Mouse (Mus musculus) urinary bladder, postnatal 10 days (tissue): ENCODE results near the gene Cpm.

Source experiments
- DNase-seq: peaks from one replicate; pipeline ENCODE4 v3.0.0; 2022; ENCODE audit warnings: low spot score

Gene Cpm

GRCm38 (mm10) chr10:117663865-117664200 is 34.5 kb downstream of the Cpm start:
- DNase-seq, result no peak

DNA sequence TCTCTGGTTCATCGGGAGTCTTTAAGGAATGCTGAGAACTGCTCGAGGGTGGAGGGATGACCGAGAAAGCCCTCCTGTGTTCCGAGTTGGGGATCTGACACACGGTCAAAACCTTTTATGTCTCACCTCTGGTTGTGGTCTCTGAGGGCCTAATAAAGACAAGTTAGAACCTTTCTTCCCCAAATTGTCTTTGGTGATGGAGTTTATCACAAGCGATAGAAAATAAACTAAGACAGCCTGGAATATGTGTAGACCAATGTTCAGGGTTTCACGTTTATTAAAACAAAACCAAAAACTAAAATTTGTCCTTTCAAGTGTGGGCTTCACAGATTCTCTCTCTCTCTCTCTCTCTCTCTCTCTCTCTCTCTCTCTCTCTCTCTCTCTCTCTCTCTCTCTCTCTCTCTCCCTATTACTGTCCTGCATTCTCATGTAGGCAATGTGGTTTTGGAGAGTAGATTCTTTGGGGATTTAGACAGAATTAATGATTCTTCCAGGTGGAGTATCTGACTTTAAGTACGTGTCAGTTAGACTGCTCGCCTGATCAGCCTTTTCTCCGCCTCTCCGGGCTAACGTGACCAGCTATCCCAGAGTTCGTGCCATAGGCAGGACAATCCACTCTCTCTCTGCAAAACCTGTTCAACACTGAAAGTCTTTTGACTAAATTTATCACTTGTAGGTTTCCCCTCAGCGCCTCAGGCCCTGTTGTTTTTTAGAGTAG is 35.1 kb downstream of the Cpm start:
- no peak for DNase-seq

DNA sequence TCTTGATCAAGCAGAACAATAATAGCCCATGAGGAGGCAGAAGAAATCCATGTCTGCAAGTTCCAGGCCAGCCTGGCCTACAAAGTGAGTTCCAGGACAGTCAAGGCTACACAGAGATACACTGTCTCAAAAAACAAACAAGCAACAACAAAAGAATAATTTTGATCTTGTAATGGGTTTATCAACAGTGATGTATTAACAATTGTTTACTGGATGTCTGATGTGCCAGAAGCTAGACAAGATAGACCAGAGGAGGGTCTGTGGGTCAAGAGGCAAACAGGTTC is 35.6 kb downstream of the Cpm start:
- DNase-seq, result no peak

GRCm38 (mm10) chr10:117665376-117666275 is 36.3 kb downstream of the Cpm start:
- no peak for DNase-seq

DNA sequence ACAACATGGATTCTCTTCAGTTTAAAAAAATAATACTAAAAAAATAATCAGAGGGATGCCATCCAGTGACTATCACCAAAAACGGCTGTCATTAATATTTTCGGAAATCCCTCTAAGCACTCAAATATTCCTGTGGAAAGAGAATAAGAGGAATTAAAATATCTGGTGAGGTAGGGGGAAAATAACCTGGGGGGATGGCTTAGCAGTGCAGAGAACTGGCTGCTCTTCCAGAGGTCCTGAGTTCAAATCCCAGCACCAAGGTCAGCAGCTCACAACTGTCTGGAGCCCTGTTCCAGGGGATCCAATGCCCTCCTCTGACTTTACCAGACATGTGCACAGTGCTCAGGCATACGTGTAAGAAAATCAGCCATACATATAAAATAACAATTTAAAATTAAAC is 37.1 kb downstream of the Cpm start:
- no peak for DNase-seq

DNA sequence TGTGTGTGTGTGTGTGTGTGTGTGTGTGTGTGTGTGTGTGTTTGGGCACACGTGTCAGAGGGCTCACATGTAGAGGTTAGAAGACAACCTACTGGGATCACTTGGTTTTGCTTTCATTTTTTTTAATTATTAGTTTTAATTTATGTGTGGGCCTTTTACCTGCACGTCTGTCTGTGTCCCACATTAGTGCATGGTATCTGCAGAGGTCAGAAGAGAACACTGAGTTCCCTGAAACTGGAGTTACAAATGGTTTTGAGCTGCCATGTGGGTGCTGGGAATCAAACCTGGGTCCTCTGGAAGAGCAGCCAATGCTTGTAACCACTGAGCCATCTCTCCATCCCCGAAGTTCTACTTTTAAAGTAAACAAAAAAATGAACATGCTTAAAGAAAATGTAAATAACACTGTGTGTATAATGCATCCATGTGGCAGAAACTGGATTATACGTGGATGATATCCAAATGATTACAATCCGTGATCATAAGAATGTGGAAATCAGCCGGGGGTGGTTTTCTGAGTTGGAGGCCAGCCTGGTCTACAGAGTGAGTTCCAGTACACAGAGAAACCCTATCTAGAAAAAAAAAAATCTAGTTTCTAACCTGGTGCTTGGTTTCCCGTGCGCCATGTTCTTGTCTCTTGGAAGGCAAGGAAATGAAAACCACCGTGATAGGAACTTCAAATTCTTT is 37.8 kb downstream of the Cpm start:
- DNase-seq, result no peak

DNA sequence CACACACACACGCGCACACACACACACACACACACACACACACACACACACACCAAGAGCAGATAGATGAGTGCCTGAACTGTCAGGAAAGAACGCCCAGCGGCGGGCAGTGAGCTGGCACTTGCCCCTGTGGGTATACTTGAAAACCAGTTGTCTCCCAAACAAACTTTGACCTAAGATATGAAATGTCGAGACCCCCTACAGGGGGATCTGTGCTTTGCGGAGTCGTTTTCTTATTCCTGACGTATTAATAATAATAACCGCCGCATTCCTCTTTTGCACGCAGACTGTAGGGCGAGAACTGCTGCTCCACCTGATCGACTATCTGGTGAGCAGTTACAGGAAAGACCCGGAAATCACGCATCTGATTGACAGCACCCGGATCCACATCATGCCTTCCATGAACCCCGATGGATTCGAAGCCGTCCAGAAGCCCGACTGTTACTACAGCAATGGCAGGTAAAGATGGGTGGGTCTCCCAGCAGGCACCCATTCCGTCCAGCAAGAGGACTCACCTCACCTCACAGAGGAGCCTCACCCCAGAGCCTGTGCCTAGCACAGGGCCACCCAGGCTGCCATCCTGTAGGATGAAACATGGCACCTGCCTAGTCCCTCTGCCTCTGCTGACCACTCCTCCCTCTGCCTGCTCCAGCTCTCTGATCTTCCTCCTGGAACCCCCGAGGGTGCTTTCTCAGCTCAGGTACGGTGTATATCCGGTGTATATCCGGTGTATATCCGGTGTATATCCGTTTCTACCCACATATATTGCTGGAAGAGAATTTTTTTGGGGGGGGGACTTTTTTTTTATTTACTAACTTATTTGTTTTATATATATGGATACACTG is 38.6 kb downstream of the Cpm start:
- no peak for DNase-seq

DNA sequence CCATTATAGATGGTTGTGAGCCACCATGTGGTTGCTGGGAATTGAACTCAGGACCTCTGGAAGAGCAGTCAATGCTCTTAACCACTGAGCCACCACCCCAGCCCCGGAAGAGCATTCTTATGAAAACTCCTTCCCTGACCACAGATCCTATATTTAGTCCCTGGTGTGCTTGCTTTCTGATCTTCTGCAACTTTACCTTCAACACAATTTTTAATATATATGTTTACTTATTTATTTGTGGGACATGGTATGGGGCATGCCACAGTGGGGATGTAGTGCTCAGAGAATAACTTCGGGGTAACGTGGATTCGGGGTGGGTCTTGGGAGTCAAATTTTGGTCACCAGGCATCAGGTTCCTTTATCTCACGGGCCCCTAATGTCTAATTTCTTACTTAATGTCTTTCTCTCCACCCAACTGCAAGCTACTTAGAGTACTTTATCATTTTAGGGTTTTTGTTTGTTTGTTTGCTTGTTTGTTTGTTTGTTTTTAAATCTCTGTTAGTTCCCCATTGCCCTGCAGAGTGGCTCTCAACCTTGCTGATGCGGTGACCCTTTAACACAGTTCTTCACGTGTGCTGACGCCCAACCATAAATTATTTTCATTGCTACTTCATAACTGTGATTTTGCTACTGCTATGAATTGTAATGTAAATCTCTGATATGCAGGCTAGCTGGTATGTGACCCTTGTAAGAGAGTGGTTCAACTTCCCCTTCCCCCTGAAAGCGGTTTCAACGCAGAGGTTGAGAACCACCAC is 39.4 kb downstream of the Cpm start:
- no peak for DNase-seq

- DNase-seq, result no peak
Measured at GRCm38 (mm10) chr10:117669449-117670090, 40.3 kb downstream of the Cpm start.

DNA sequence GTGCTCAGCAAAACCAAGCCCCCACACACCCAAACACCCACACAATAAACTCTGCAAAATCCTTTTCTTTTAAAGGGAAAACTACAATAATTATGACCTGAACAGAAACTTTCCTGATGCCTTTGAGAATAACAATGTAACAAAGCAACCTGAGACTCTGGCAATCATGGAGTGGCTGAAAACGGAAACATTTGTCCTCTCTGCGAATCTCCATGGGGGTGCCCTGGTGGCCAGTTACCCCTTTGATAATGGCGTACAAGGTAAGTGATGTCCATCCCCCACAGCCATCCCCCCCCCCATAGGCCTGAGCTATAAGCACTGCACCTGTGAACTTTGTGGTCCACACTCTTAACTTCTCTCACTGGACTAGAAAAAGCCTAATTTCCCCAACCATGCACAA is 40.8 kb downstream of the Cpm start:
- DNase-seq, result no peak

- no peak for DNase-seq
Measured at GRCm38 (mm10) chr10:117670791-117671190, 41.5 kb downstream of the Cpm start.

DNA sequence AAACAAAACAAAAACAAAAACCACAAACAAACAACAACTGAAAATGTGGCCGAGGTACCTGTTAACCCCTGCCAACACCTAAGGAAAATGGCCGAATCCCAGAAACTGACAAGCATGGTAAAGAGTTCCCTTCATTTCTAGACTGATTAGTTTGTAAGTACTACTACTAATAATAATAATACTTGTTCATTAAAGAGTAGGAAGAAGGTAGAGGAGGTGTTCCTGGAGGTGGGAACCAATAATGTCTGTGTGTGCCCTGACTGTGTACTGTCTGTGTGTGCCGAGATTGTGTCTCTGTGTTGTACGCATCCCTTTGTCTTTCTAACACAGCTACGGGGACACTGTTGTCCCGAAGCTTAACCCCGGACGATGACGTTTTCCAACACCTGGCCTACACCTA is 42.0 kb downstream of the Cpm start:
- no peak for DNase-seq

DNA sequence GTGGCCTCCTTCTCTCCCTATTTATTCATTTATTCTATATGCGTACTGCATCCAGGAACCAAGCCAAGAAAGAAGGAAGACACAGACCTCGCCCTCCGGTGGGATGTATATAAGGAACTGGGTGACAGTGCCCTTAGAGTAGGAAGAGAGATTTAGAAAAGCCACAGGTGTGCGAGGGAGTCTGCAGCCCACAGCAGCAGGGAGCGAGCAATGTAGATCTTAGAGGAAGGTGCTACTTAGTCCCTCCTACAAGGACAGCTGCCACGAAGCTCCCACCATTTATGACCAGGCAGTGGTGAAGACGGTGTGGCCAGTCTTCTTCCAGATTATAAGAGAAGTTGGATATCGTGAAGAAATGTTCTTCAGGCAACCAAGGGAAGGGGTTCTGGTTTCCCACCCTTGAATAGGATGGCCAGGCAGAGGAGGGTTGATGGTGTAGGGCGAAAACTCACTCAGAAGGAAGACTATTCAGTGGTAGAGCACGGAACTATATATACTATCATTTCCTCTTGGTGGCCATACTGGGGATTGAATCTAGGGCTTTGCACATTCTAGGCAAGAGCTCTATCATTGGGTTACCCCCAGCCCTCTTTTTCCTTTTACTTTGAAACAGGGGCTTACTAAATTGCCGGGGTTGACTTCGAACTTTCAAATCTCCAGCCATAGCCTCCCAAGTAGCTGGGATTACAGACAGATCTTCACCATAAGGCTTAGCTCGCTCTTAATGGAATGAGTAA is 42.8 kb downstream of the Cpm start:
- no peak for DNase-seq

DNA sequence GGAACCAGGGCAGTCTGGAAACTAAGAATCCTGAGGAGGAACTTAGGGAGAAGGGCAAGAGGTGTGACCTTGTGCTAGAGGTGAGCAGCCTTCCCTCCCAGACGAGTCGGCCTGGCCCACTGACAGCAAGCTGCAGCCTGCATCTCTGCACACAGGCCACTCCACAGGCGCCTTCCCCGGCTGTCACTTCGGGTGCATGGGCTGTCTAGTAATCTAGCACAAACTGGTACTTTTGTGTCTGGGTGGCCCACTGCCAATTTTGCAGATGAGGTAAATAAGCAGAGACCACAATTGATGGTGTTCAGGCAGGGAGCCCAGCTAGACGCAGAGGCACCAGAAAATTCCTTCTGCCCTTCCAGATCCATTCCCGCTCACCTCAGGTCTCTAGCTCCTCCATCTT is 43.4 kb downstream of the Cpm start:
- DNase-seq, result no peak

DNA sequence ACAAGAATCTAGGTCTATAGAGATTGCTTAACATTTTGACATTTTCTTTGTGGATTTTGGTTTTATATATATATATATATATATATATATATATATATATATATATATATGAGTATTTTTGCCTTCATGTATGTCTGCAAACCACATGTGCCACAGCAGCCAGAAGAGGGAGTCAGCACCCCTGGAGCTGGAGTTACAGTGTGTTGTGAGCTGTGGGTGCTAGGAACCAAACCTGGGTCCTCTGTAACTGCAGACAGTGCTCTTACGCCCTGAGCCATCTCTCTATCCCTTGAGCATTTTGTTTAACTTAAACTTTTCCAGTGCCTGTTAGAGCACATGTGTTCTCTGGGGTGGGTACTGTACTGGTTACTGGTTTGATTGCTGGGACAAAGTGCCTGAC is 44.6 kb downstream of the Cpm start:
- no peak for DNase-seq

DNA sequence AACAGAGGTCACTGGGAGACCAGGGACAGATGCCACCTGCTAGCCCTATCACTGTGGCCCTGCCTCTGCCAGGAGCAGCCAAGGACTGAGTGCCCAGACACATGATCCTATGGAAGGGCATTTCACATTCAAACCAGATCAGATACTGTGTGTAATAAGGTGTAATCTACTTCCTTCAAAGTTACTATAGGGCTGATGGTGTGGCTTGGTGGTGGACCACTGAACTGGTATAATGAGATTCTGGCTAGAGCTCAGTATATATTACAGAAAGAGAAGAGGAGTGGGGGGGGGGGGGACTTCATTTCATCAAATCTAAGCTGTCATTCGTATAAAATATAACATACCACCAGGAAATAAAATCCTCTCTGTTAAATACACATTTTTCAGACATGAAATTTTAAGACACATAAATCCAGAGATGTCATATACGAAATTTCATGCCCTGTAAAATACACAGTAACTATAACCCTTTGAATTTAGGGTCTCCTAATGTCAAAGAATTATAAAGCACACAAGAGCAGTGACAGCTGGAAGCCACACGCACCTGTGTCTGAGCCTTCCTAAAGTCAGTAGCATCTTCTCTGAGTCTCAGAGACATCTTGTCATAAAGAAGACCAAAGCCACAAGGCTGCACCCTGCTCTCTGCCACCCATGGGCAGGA is 45.2 kb downstream of the Cpm start:
- DNase-seq, result no peak

DNA sequence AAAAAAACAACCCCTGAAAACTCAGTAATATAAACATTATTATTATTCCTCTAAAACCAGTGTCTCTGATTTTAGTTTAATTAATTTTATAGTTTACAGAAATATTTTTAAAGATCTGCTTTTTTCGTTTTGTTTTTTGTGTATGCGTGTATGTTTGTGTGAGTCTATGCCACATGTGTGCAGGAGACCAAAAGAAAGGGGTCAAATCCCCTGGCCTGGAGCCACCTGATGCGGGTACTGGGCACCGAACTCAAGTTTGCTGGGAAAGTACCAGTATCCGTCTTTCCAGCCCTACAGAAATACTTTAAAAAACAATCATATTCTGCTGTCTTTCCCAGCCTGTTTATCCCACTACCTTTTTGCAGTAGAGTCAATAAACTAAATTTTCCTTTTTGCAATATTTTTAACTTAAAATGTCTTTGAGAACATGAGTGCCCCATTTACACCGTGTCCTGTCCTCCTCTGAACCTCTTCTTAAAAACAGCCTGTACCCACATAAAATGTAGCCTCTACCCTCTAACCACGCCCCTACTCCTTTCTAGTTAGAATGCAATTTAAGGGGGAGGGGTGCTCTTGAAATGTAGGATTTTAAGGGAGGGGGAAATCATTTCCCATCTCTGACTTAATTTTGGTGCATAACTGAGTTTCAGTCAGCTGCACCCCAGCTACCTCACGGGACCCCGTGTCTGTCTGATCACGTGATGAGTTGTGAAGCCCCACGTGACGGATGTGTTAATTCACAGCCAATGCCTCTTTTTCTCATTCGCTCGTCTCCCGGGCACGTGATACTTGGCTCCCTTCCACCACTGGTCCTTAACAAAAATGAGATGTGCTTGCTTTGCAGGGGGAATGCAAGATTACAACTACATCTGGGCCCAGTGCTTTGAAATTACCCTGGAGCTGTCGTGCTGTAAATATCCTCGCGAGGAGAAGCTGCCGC is 46.1 kb downstream of the Cpm start:
- DNase-seq, result no peak

DNA sequence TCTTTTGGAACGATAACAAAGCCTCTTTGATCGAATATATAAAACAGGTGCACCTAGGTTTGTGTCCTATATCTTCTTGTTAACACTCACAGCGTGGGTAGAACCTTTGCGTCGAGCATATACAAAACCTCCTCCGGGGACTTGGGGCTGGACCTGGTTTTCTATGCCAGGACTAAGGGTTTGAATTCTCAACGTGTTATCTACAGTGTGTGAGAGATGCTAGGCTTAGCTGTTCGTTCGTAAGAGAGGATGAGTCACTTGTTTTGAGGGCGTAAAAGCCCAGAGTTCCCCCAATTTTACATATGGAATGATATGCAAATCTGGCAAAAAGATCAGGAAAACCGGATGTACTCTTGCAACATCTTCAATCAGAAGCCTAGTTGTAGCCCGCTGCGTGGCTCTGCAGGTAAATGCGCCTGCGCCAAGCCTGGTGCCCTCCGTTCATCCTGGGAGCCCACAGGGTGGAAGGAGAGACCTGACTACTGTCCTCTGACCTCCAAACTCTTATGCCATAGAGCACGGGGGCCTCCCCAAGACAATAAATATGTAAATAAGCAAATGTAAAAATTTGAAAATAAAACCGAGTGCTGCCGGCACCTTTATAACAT is 46.8 kb downstream of the Cpm start:
- no peak for DNase-seq
